Mouse (Mus musculus) myocyte (in vitro differentiated cells): ENCODE measurements around the gene Ppm1e.

ENCODE experiments used
- CEBPB ChIP-seq: IDR thresholded peaks from 2 replicates; pipeline ENCODE4 v1.6.1; 2011; ENCODE audit warnings: mild to moderate bottlenecking, moderate library complexity; ENCODE audit not compliant: poor library complexity, insufficient read depth, severe bottlenecking
- E2F4 ChIP-seq: IDR thresholded peaks from one replicate; pipeline ENCODE4 v1.6.1; 2011; ENCODE audit warnings: mild to moderate bottlenecking, control low read depth, moderate library complexity; ENCODE audit not compliant: insufficient read depth
- MAX ChIP-seq: IDR thresholded peaks from one replicate; pipeline ENCODE4 v1.6.1; 2011; ENCODE audit warnings: low read depth, mild to moderate bottlenecking, control low read depth
- MYOD1 ChIP-seq, 3 experiments: IDR thresholded peaks; one replicate each; pipeline ENCODE4 v1.6.1; 2011; ENCODE audit warnings: control low read depth in 2 of 3, low read depth in 2 of 3, mild to moderate bottlenecking in 2 of 3, moderate library complexity in 1 of 3; ENCODE audit not compliant: insufficient read length in 2 of 3, control insufficient read depth in 1 of 3
- MYOG ChIP-seq, 3 experiments: IDR thresholded peaks; one replicate each; pipeline ENCODE4 v1.6.1; 2011; ENCODE audit warnings: control low read depth in 2 of 3, low read depth in 2 of 3, mild to moderate bottlenecking in 2 of 3; ENCODE audit not compliant: insufficient read length in 2 of 3, control insufficient read depth in 1 of 3, insufficient read depth in 1 of 3
- POLR2A ChIP-seq: IDR thresholded peaks from one replicate; pipeline ENCODE4 v1.6.1; 2011; ENCODE audit warnings: low read depth, mild to moderate bottlenecking, control low read depth, moderate library complexity; ENCODE audit not compliant: insufficient read length
- POLR2AphosphoS2 ChIP-seq: IDR thresholded peaks from one replicate; pipeline ENCODE4 v1.6.1; 2011; ENCODE audit warnings: low read depth, control low read depth; ENCODE audit not compliant: insufficient read length
- REST ChIP-seq: IDR thresholded peaks from one replicate; pipeline ENCODE4 v1.6.1; 2011; ENCODE audit warnings: mild to moderate bottlenecking, control low read depth, moderate library complexity; ENCODE audit not compliant: insufficient read depth, insufficient read length
- SRF ChIP-seq: IDR thresholded peaks from one replicate; pipeline ENCODE4 v1.6.1; 2011; ENCODE audit warnings: low read depth; ENCODE audit not compliant: control insufficient read depth, insufficient read length
- TCF12 ChIP-seq: IDR thresholded peaks from one replicate; pipeline ENCODE4 v1.6.1; 2011; ENCODE audit warnings: mild to moderate bottlenecking, control low read depth; ENCODE audit not compliant: poor library complexity, insufficient read depth, severe bottlenecking
- TCF3 ChIP-seq: IDR thresholded peaks from one replicate; pipeline ENCODE4 v1.6.1; 2011; ENCODE audit warnings: low read depth, control low read depth; ENCODE audit not compliant: insufficient read length
- USF1 ChIP-seq: IDR thresholded peaks from one replicate; pipeline ENCODE4 v1.6.1; 2011; ENCODE audit warnings: low read depth, mild to moderate bottlenecking, control low read depth, moderate library complexity

GRCm38 (mm10) chr11:87266246-87266645 lies 92.6 kb downstream of the Ppm1e start:
- TF ChIP-seq MYOG (IDR thresholded peaks at IDR 0.05; ENCODE audit: control insufficient read depth in 1 of 3, insufficient read depth in 1 of 3, insufficient read length in 2 of 3, low read depth in 2 of 3) (no peak), TCF12 (no peak), POLR2A (no peak), TCF3 (no peak), MYOD1 (IDR thresholded peaks at IDR 0.05; ENCODE audit: control insufficient read depth in 1 of 3, insufficient read length in 2 of 3, low read depth in 2 of 3) (no peak), CEBPB (no peak), USF1 (no peak), REST (no peak), E2F4 (no peak), POLR2AphosphoS2 (no peak), MAX (no peak), SRF (no peak)
